Mouse (Mus musculus): ENCODE results near the gene Ncor1. TPM values are rescaled to one million over a fixed set of nuclear protein-coding genes. Genes with fewer than 3 reads are reported as not detected.
A peak's percentile ranks its signal among the peaks of the same experiment; 100 is the strongest.
"Not testable (repeated sequence)": the region's sequence is repeated elsewhere in the genome, so short reads cannot be mapped to it uniquely, and the experiment has no call there.

Ncor1 gene
- polyA plus RNA-seq, 1 experiment from 2014 or later, result 60.1 TPM

- Histone ChIP-seq H3K4me1 (ENCODE audit: control insufficient read depth, insufficient read depth, low read depth, low read length) (no peaks in the 10 kb centered on the region), H3K27ac (ENCODE audit: low read depth, low read length) (no peak overlapping the region), H3K27me3 (replicated peaks; ENCODE audit: control insufficient read depth, insufficient read depth, low read length) (no peaks in the 10 kb centered on the region), H3K4me3 (ENCODE audit: low read length) (no peak overlapping the region), H3K9ac (ENCODE audit: low read depth, low read length) (no peak overlapping the region), H3K36me3 (ENCODE audit: control insufficient read depth, insufficient read depth, low read length) (no peaks in the 10 kb centered on the region), H3K9me3 (ENCODE audit: control insufficient read depth, low read length) (no peaks in the 10 kb centered on the region), H3K4me2 (ENCODE audit: low read length) (no peak overlapping the region)
- WGBS, result 94% methylated on average over 10 of the region's 10 CpGs
- no peak for ATAC-seq
Measured at GRCm38 (mm10) chr11:62487540-62488350, 29.4 kb upstream of the Ncor1 start.

DNA sequence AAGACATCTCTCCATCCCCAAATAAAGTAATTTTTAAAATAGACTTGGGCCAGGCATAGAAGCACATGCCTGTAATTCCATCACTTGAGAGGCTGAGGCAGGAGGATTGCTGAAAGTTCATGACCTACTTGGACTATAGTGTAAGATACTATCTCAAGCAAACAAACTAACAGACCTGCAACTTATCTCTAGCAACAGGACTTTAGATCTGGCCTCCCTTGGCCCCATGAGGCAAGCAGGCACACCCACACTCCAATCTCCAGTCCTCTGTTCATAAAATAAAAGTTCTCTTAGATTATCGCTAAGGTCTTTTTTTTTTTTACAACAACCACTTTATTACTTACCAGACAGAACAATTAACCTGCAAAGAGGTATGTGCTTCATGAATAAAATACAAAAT, 28.6 kb upstream of the Ncor1 start:
- no peak for ATAC-seq
- no peak overlapping the region for H3K4me3 ChIP-seq (ENCODE audit: low read length)
- H3K36me3 ChIP-seq (ENCODE audit: control insufficient read depth, insufficient read depth, low read length), result no peaks in the 10 kb centered on the region
- H3K27ac ChIP-seq (ENCODE audit: low read depth, low read length), result no peak overlapping the region
- H3K27me3 ChIP-seq (replicated peaks; ENCODE audit: control insufficient read depth, insufficient read depth, low read length), result no peaks in the 10 kb centered on the region
- 98% methylated on average over 1 of the region's 1 CpGs for WGBS
- H3K4me2 ChIP-seq (ENCODE audit: low read length), result no peak overlapping the region
- no peaks in the 10 kb centered on the region for H3K9me3 ChIP-seq (ENCODE audit: control insufficient read depth, low read length)
- no peak overlapping the region for H3K9ac ChIP-seq (ENCODE audit: low read depth, low read length)
- H3K4me1 ChIP-seq (ENCODE audit: control insufficient read depth, insufficient read depth, low read depth, low read length), result no peaks in the 10 kb centered on the region

DNA sequence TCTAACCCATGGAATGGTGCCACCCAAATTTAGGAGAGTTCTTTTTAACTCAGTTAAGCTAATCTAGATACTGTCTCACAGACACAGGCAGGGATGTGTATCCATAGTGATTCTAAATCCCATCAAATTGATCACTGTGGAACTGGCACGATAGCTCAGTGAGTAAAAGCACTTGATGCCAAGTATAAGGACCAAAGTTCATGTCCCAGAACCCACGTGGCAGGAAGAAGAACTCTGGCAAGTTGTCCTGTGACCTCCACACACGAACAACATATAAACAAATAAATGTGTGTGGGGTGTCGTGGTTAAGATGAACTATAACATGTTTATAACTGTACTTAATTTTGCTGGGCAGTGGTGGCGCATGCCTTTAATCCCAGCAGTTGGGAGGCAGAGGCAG, 21.2 kb upstream of the Ncor1 start:
- Histone ChIP-seq H3K4me3 (ENCODE audit: low read length) (no peak overlapping the region), H3K27me3 (replicated peaks; ENCODE audit: control insufficient read depth, insufficient read depth, low read length) (no peaks in the 10 kb centered on the region), H3K4me1 (ENCODE audit: control insufficient read depth, insufficient read depth, low read depth, low read length) (no peaks in the 10 kb centered on the region), H3K27ac (ENCODE audit: low read depth, low read length) (no peak overlapping the region), H3K4me2 (ENCODE audit: low read length) (no peak overlapping the region), H3K9ac (ENCODE audit: low read depth, low read length) (no peak overlapping the region), H3K9me3 (ENCODE audit: control insufficient read depth, low read length) (no peaks in the 10 kb centered on the region), H3K36me3 (ENCODE audit: control insufficient read depth, insufficient read depth, low read length) (no peaks in the 10 kb centered on the region)
- ATAC-seq, result no peak
- 83% methylated on average over 5 of the region's 5 CpGs for WGBS

- peak overlapping the region; percentile 40; the same call in 1 of the 2 replicates for H3K27ac ChIP-seq (ENCODE audit: low read depth, low read length)
- H3K36me3 ChIP-seq (ENCODE audit: control insufficient read depth, insufficient read depth, low read length), result no peaks in the 10 kb centered on the region
- no peak overlapping the region for H3K4me2 ChIP-seq (ENCODE audit: low read length)
- H3K9me3 ChIP-seq (ENCODE audit: control insufficient read depth, low read length), result no peaks in the 10 kb centered on the region
- no peak overlapping the region for H3K4me3 ChIP-seq (ENCODE audit: low read length)
- ATAC-seq, result no peak
- no peaks in the 10 kb centered on the region for H3K27me3 ChIP-seq (replicated peaks; ENCODE audit: control insufficient read depth, insufficient read depth, low read length)
- WGBS, result 79% methylated on average over 6 of the region's 6 CpGs
- H3K9ac ChIP-seq (ENCODE audit: low read depth, low read length), result no peak overlapping the region
- no peaks in the 10 kb centered on the region for H3K4me1 ChIP-seq (ENCODE audit: control insufficient read depth, insufficient read depth, low read depth, low read length)
Measured at GRCm38 (mm10) chr11:62478931-62479330, 20.6 kb upstream of the Ncor1 start.

DNA sequence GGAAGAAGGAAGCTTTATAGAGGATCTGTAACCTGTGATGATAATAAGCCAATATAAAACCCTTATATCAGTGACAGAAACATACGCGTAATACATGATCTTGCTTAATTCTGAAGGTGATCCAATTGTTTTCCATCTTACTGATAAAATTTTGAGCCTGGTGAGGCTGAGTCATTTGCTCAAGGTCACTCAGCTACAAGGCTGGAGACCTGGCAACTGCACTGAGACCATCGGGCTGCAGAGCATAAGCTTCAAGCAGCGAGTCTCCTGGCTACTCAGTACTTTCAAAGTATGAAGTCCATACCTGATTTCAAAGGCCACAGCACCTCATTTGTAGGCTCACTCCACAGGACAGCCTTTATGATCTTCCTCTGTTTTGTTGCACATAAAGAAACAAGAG, 17.8 kb upstream of the Ncor1 start:
- H3K4me2 ChIP-seq (ENCODE audit: low read length), result no peak overlapping the region
- no peaks in the 10 kb centered on the region for H3K4me1 ChIP-seq (ENCODE audit: control insufficient read depth, insufficient read depth, low read depth, low read length)
- H3K36me3 ChIP-seq (ENCODE audit: control insufficient read depth, insufficient read depth, low read length), result no peaks in the 10 kb centered on the region
- 94% methylated on average over 4 of the region's 4 CpGs for WGBS
- no peak overlapping the region for H3K4me3 ChIP-seq (ENCODE audit: low read length)
- H3K27ac ChIP-seq (ENCODE audit: low read depth, low read length), result no peak overlapping the region
- H3K9me3 ChIP-seq (ENCODE audit: control insufficient read depth, low read length), result no peaks in the 10 kb centered on the region
- H3K27me3 ChIP-seq (replicated peaks; ENCODE audit: control insufficient read depth, insufficient read depth, low read length), result no peaks in the 10 kb centered on the region
- no peak overlapping the region for H3K9ac ChIP-seq (ENCODE audit: low read depth, low read length)
- no peak for ATAC-seq

GRCm38 (mm10) chr11:62473516-62473915, 15.2 kb upstream of the Ncor1 start:
- Histone ChIP-seq H3K9me3 (ENCODE audit: control insufficient read depth, low read length) (no peaks in the 10 kb centered on the region), H3K4me1 (ENCODE audit: control insufficient read depth, insufficient read depth, low read depth, low read length) (no peaks in the 10 kb centered on the region), H3K27ac (ENCODE audit: low read depth, low read length) (no peak overlapping the region), H3K4me3 (ENCODE audit: low read length) (no peak overlapping the region), H3K4me2 (ENCODE audit: low read length) (no peak overlapping the region), H3K36me3 (ENCODE audit: control insufficient read depth, insufficient read depth, low read length) (no peaks in the 10 kb centered on the region), H3K27me3 (replicated peaks; ENCODE audit: control insufficient read depth, insufficient read depth, low read length) (no peaks in the 10 kb centered on the region), H3K9ac (ENCODE audit: low read depth, low read length) (no peak overlapping the region)
- WGBS, result 99% methylated on average over 5 of the region's 5 CpGs
- no peak for ATAC-seq

DNA sequence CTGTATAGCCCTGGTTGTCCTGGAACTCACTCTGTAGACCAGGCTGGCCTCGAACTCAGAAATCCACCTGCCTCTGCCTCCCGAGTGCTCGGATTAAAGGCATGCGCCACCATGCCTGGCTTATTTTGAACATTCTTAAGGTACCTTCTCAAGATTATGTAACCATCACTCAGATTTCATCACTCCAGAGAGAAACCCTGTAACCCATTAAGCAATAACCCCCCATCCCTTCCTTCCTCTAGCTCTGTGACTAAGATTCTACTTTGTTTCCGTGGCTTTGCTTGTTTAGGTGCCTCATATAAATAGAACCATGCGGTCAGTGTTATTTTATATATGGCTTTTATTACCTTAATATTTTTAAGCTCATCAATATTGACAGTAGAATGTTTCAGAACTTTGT, 12.1 kb upstream of the Ncor1 start:
- no peaks in the 10 kb centered on the region for H3K4me1 ChIP-seq (ENCODE audit: control insufficient read depth, insufficient read depth, low read depth, low read length)
- no peak overlapping the region for H3K4me3 ChIP-seq (ENCODE audit: low read length)
- no peaks in the 10 kb centered on the region for H3K36me3 ChIP-seq (ENCODE audit: control insufficient read depth, insufficient read depth, low read length)
- no peak overlapping the region for H3K9ac ChIP-seq (ENCODE audit: low read depth, low read length)
- H3K27ac ChIP-seq (ENCODE audit: low read depth, low read length), result no peak overlapping the region
- no peak overlapping the region for H3K4me2 ChIP-seq (ENCODE audit: low read length)
- no peaks in the 10 kb centered on the region for H3K9me3 ChIP-seq (ENCODE audit: control insufficient read depth, low read length)
- ATAC-seq, result no peak
- 94% methylated on average over 6 of the region's 6 CpGs for WGBS
- H3K27me3 ChIP-seq (replicated peaks; ENCODE audit: control insufficient read depth, insufficient read depth, low read length), result no peaks in the 10 kb centered on the region

DNA sequence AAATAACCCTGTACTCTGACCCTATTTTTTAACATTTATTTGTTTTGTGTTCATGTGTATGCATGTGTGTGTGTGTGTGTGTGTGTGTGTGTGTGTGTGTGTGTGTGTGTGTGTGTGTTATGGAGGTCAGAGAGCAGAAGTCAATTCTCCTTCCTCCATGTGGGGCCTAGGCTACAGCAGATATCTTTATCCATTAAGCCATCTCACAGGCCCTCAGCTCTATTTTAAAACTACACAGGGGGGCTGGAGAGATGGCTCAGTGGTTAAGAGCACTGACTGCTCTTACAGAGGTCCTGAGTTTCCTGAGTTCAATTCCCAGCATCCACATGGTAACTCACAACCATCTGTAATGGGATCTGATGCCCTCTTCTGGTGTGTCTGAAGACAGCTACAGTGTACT, 8.9 kb upstream of the Ncor1 start:
- H3K27me3 ChIP-seq (replicated peaks; ENCODE audit: control insufficient read depth, insufficient read depth, low read length); H3K9me3 ChIP-seq (ENCODE audit: control insufficient read depth, low read length); H3K27ac ChIP-seq (ENCODE audit: low read depth, low read length); H3K4me1 ChIP-seq (ENCODE audit: control insufficient read depth, insufficient read depth, low read depth, low read length); H3K9ac ChIP-seq (ENCODE audit: low read depth, low read length); H3K4me3 ChIP-seq (ENCODE audit: low read length); ATAC-seq; H3K4me2 ChIP-seq (ENCODE audit: low read length); H3K36me3 ChIP-seq (ENCODE audit: control insufficient read depth, insufficient read depth, low read length): not testable (repeated sequence)

DNA sequence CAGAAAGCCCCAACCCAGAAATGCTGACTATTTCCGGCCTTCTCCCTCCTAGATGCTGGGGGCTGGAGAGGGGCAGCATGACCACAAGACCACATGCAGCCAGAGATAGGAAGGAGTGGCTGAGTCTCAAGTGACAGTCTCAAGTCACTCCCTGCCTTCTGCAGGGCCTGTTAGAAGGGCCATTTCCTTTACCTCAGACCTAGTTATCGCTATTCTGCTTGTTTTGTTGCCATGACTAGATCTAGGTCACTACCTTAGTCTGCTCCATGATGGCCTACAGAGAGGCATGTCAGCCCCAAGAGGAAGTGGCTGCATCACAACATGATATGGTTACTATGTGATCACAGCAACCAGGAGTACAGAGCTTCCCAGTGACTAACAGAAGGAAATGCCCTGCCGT, 8.2 kb upstream of the Ncor1 start:
- no peak overlapping the region for H3K27ac ChIP-seq (ENCODE audit: low read depth, low read length)
- H3K4me3 ChIP-seq (ENCODE audit: low read length), result no peak overlapping the region
- no peak overlapping the region for H3K9ac ChIP-seq (ENCODE audit: low read depth, low read length)
- H3K36me3 ChIP-seq (ENCODE audit: control insufficient read depth, insufficient read depth, low read length), result no peaks in the 10 kb centered on the region
- no peaks in the 10 kb centered on the region for H3K4me1 ChIP-seq (ENCODE audit: control insufficient read depth, insufficient read depth, low read depth, low read length)
- WGBS, result 80% methylated on average over 3 of the region's 3 CpGs
- H3K9me3 ChIP-seq (ENCODE audit: control insufficient read depth, low read length), result no peaks in the 10 kb centered on the region
- ATAC-seq, result no peak
- no peak overlapping the region for H3K4me2 ChIP-seq (ENCODE audit: low read length)
- H3K27me3 ChIP-seq (replicated peaks; ENCODE audit: control insufficient read depth, insufficient read depth, low read length), result no peaks in the 10 kb centered on the region
